In genomic region chr17:28207591-28208313, GRCm38 (mm10) we compare ENCODE assay signal across 8 mouse cellular contexts. TPM values are rescaled to one million over a fixed set of nuclear protein-coding genes. Genes with fewer than 3 reads are reported as not detected.
A peak's percentile ranks its signal among the peaks of the same experiment; 100 is the strongest.
DNase-seq lines count a peak whose midpoint lies in the region; ATAC-seq and TF ChIP-seq lines count a peak whose summit lies in the region.

Def6 (plus strand) TSS chr17:28207778.

- ATAC-seq in frontal cortex, adult (ENCODE audit: low TSS enrichment) = peak; percentile 66; the same call in 1 of the 2 replicates
- peak; percentile 90 for ATAC-seq in intestine, embryonic 16.5 days
- peak; percentile 78 for ATAC-seq in liver, embryonic 14.5 days (ENCODE audit: insufficient read depth)
- ATAC-seq in stomach, embryonic 16.5 days (ENCODE audit: insufficient read depth, low FRiP score) = peak; percentile 93

- TF ChIP-seq EP300 in liver, embryonic 14.5 days (IDR thresholded peaks at IDR 0.05; ENCODE audit: low read depth) = no peak

- no peaks in the 10 kb centered on the region for H3K27me3 ChIP-seq in intestine, embryonic 16.5 days (replicated peaks; ENCODE audit: control insufficient read depth, insufficient read depth, low read length)
- no peaks in the 10 kb centered on the region for H3K27me3 ChIP-seq in liver, embryonic 14.5 days (ENCODE audit: control insufficient read depth, insufficient read depth, low read length)
- H3K27me3 ChIP-seq in stomach, embryonic 16.5 days (ENCODE audit: control insufficient read depth, insufficient read depth, low read length) = no peaks in the 10 kb centered on the region

- peak; percentile 68 for TF ChIP-seq CTCF in liver, embryonic 14.5 days (IDR thresholded peaks at IDR 0.05; ENCODE audit: low read depth)

- 21% methylated on average over 26 of the region's 26 CpGs for WGBS in intestine, embryonic 16.5 days
- 3% methylated on average over 26 of the region's 26 CpGs for WGBS in liver, embryonic 14.5 days (ENCODE audit: insufficient replicate concordance)
- WGBS in stomach, embryonic 16.5 days = 16% methylated on average over 26 of the region's 26 CpGs

- H3K9ac ChIP-seq in intestine, embryonic 16.5 days (ENCODE audit: low read depth, low read length) = peak within 1 kb of the TSS; percentile 70
- peak within 1 kb of the TSS; percentile 48 for H3K9ac ChIP-seq in liver, embryonic 14.5 days (replicated peaks)
- peak within 1 kb of the TSS; percentile 75 for H3K9ac ChIP-seq in stomach, embryonic 16.5 days (ENCODE audit: low read length)

- H3K27ac ChIP-seq in intestine, embryonic 16.5 days (ENCODE audit: low read length) = peak within 1 kb of the TSS; percentile 84
- peak within 1 kb of the TSS; percentile 25 for H3K27ac ChIP-seq in liver, embryonic 14.5 days
- H3K27ac ChIP-seq in stomach, embryonic 16.5 days (ENCODE audit: low read length) = peak within 1 kb of the TSS; percentile 82

- H3K9me3 ChIP-seq in intestine, embryonic 16.5 days (ENCODE audit: control insufficient read depth, low read length) = no peaks in the 10 kb centered on the region
- H3K9me3 ChIP-seq in liver, embryonic 14.5 days (ENCODE audit: control insufficient read depth, low read length) = no peaks in the 10 kb centered on the region
- no peaks in the 10 kb centered on the region for H3K9me3 ChIP-seq in stomach, embryonic 16.5 days (replicated peaks; ENCODE audit: control insufficient read depth, low read length)

- H3K36me3 ChIP-seq in intestine, embryonic 16.5 days (ENCODE audit: control insufficient read depth, insufficient read depth, low read length) = no peaks in the 10 kb centered on the region
- no peaks in the 10 kb centered on the region for H3K36me3 ChIP-seq in liver, embryonic 14.5 days (replicated peaks; ENCODE audit: control insufficient read depth, insufficient read depth, low read depth)
- H3K36me3 ChIP-seq in stomach, embryonic 16.5 days (ENCODE audit: control insufficient read depth, insufficient read depth, low read length) = 0 out of 2 replicates have a peak, but pooled peaks cover 3% of the 10 kb centered on the region

- peak within 1 kb of the TSS; percentile 37 for H3K4me3 ChIP-seq in intestine, embryonic 16.5 days (ENCODE audit: low read length)
- H3K4me3 ChIP-seq in liver, embryonic 14.5 days (ENCODE audit: insufficient read depth in 1 of 2, low read depth in 2 of 2, low read length in 2 of 2) = peak within 1 kb of the TSS; percentile 57 to 72
- peak within 1 kb of the TSS; percentile 42 for H3K4me3 ChIP-seq in stomach, embryonic 16.5 days (replicated peaks; ENCODE audit: low read length)

- H3K4me2 ChIP-seq in intestine, embryonic 16.5 days (ENCODE audit: low read depth, low read length) = peak within 1 kb of the TSS; percentile 68
- H3K4me2 ChIP-seq in liver, embryonic 14.5 days (ENCODE audit: low read depth) = peak within 1 kb of the TSS; percentile 72
- H3K4me2 ChIP-seq in stomach, embryonic 16.5 days (ENCODE audit: low read depth, low read length) = peak within 1 kb of the TSS; percentile 69

- H3K4me1 ChIP-seq in intestine, embryonic 16.5 days (ENCODE audit: control insufficient read depth, insufficient read depth, low read length) = peaks cover 16% of the 10 kb centered on the region
- peaks cover 0 to 17% of the 10 kb centered on the region in 2 experiments; a peak in 3 of 4 replicates for H3K4me1 ChIP-seq in liver, embryonic 14.5 days (replicated peaks; ENCODE audit: control insufficient read depth in 2 of 2, insufficient read depth in 2 of 2, low read length in 1 of 2)
- peaks cover 18% of the 10 kb centered on the region for H3K4me1 ChIP-seq in stomach, embryonic 16.5 days (ENCODE audit: control insufficient read depth, insufficient read depth, low read length)

- DNase-seq in frontal cortex, postnatal 25 days (ENCODE audit: low spot score in 2 of 2) = no peak
- peak; percentile 59 for DNase-seq in embryo, embryonic 11.5 days (ENCODE audit: low read depth, low spot score)
- DNase-seq in heart, adult 11 months = peak; percentile 99
- peak in 1 of 3 experiments; percentile 52 for DNase-seq in liver, embryonic 14.5 days (ENCODE audit: low read depth in 3 of 3, low spot score in 3 of 3)
- peak; percentile 93 for DNase-seq in naive thymus-derived CD4-positive, alpha-beta T cell, adult 2 months (ENCODE audit: low read depth)

RNA-seq across cellular contexts. Expression of gene Def6, which starts in this region (rescaled TPM):
- polyA plus RNA-seq in intestine, embryonic 16.5 days (2015; fragmentation: Nextera tagmentation; extraction: Ambion mirVana) = 3.0 and 3.6 TPM in 2 replicates
- 6.6 and 10.4 TPM in 2 replicates for polyA plus RNA-seq in liver, embryonic 14.5 days (2012; rRNA removed)
- polyA plus RNA-seq in liver, embryonic 14.5 days (2014; fragmentation: Nextera tagmentation; extraction: Ambion mirVana) = 5.5 and 5.7 TPM in 2 replicates
- polyA plus RNA-seq in stomach, embryonic 16.5 days (2015; fragmentation: Nextera tagmentation; extraction: Ambion mirVana) = 8.5 and 8.8 TPM in 2 replicates

Comparison
In these comparisons a context has a peak if more than half of its experiments do, and no peak if none do; other contexts are left out.
1. DNase-seq: peak in embryo, embryonic 11.5 days (single experiment), heart, adult 11 months (single experiment) and naive thymus-derived CD4-positive, alpha-beta T cell, adult 2 months (single experiment); none in frontal cortex, postnatal 25 days (0 of 2).
2. H3K27ac ChIP-seq: peak in every context shown above with its lines; median percentile 84 in intestine, embryonic 16.5 days; 82 in stomach, embryonic 16.5 days; 25 in liver, embryonic 14.5 days.
3. Peak in every context shown above with its lines, with median percentiles within 50 percentile points of each other: ATAC-seq, H3K4me2 ChIP-seq, H3K4me3 ChIP-seq and H3K9ac ChIP-seq.